Mouse (Mus musculus): ENCODE results near the gene Dab1. TPM values are rescaled to one million over a fixed set of nuclear protein-coding genes. Genes with fewer than 3 reads are reported as not detected.

The Dab1 gene
- polyA plus RNA-seq, 1 experiment from 2014 or later: 55.4 TPM

- no peaks in the 10 kb centered on the region for H3K9me3 ChIP-seq (ENCODE audit: control insufficient read depth, low read length)
- H3K27ac ChIP-seq (ENCODE audit: low read depth, low read length): no peak overlapping the region
- WGBS: 86% methylated on average over 9 of the region's 9 CpGs
- no peaks in the 10 kb centered on the region for H3K36me3 ChIP-seq (ENCODE audit: control insufficient read depth, insufficient read depth, low read length)
- DNase-seq (ENCODE audit: low spot score) (no peak), ATAC-seq (ENCODE audit: low FRiP score) (no peak)
- no peaks in the 10 kb centered on the region for H3K4me1 ChIP-seq (replicated peaks; ENCODE audit: control insufficient read depth, insufficient read depth, low read length)
- no peak overlapping the region for H3K9ac ChIP-seq (ENCODE audit: low read depth, low read length)
- no peak overlapping the region for H3K4me2 ChIP-seq (replicated peaks; ENCODE audit: low read depth, low read length)
- H3K27me3 ChIP-seq (ENCODE audit: control insufficient read depth, insufficient read depth, low read length): no peaks in the 10 kb centered on the region
- no peak overlapping the region for H3K4me3 ChIP-seq (ENCODE audit: low read depth, low read length)
These were observed 831.5 kb downstream of the Dab1 start for GRCm38 (mm10) chr4:104450645-104451044.

GRCm38 (mm10) chr4:104452587-104452986 is 833.4 kb downstream of the Dab1 start:
- 60% methylated on average over 7 of the region's 7 CpGs for WGBS
- H3K9me3 ChIP-seq (ENCODE audit: control insufficient read depth, low read length): no peaks in the 10 kb centered on the region
- no peak overlapping the region for H3K4me3 ChIP-seq (ENCODE audit: low read depth, low read length)
- H3K27me3 ChIP-seq (ENCODE audit: control insufficient read depth, insufficient read depth, low read length): no peaks in the 10 kb centered on the region
- no peak overlapping the region for H3K4me2 ChIP-seq (replicated peaks; ENCODE audit: low read depth, low read length)
- H3K27ac ChIP-seq (ENCODE audit: low read depth, low read length): no peak overlapping the region
- DNase-seq (ENCODE audit: low spot score) (no peak), ATAC-seq (ENCODE audit: low FRiP score) (no peak)
- H3K4me1 ChIP-seq (replicated peaks; ENCODE audit: control insufficient read depth, insufficient read depth, low read length): no peaks in the 10 kb centered on the region
- H3K36me3 ChIP-seq (ENCODE audit: control insufficient read depth, insufficient read depth, low read length): no peaks in the 10 kb centered on the region
- H3K9ac ChIP-seq (ENCODE audit: low read depth, low read length): no peak overlapping the region

- ATAC-seq (ENCODE audit: low FRiP score): no peak
- no peak for DNase-seq (ENCODE audit: low spot score)
- WGBS: 69% methylated on average over 9 of the region's 9 CpGs
- Histone ChIP-seq H3K4me3 (ENCODE audit: low read depth, low read length) (no peak overlapping the region), H3K27ac (ENCODE audit: low read depth, low read length) (no peak overlapping the region), H3K4me2 (replicated peaks; ENCODE audit: low read depth, low read length) (no peak overlapping the region), H3K36me3 (ENCODE audit: control insufficient read depth, insufficient read depth, low read length) (no peaks in the 10 kb centered on the region), H3K27me3 (ENCODE audit: control insufficient read depth, insufficient read depth, low read length) (no peaks in the 10 kb centered on the region), H3K9ac (ENCODE audit: low read depth, low read length) (no peak overlapping the region), H3K4me1 (replicated peaks; ENCODE audit: control insufficient read depth, insufficient read depth, low read length) (no peaks in the 10 kb centered on the region), H3K9me3 (ENCODE audit: control insufficient read depth, low read length) (no peaks in the 10 kb centered on the region)
These were observed 836.0 kb downstream of the Dab1 start for GRCm38 (mm10) chr4:104455151-104455550.

- Histone ChIP-seq H3K4me2 (replicated peaks; ENCODE audit: low read depth, low read length) (no peak overlapping the region), H3K9ac (ENCODE audit: low read depth, low read length) (no peak overlapping the region), H3K27me3 (ENCODE audit: control insufficient read depth, insufficient read depth, low read length) (no peaks in the 10 kb centered on the region), H3K36me3 (ENCODE audit: control insufficient read depth, insufficient read depth, low read length) (no peaks in the 10 kb centered on the region), H3K4me1 (replicated peaks; ENCODE audit: control insufficient read depth, insufficient read depth, low read length) (no peaks in the 10 kb centered on the region), H3K27ac (ENCODE audit: low read depth, low read length) (no peak overlapping the region), H3K9me3 (ENCODE audit: control insufficient read depth, low read length) (no peaks in the 10 kb centered on the region), H3K4me3 (ENCODE audit: low read depth, low read length) (no peak overlapping the region)
- DNase-seq (ENCODE audit: low spot score) (no peak), ATAC-seq (ENCODE audit: low FRiP score) (no peak)
- WGBS: 90% methylated on average over 3 of the region's 3 CpGs
These were observed 836.6 kb downstream of the Dab1 start for GRCm38 (mm10) chr4:104455760-104456159.

- Histone ChIP-seq H3K4me3 (ENCODE audit: low read depth, low read length) (no peak overlapping the region), H3K9ac (ENCODE audit: low read depth, low read length) (no peak overlapping the region)
- 85% methylated on average over 7 of the region's 7 CpGs for WGBS
These were observed 837.2 kb downstream of the Dab1 start for GRCm38 (mm10) chr4:104456173-104456873.

GRCm38 (mm10) chr4:104458726-104459125 is 839.6 kb downstream of the Dab1 start:
- DNase-seq (ENCODE audit: low spot score): no peak
- Histone ChIP-seq H3K4me3 (ENCODE audit: low read depth, low read length) (no peak overlapping the region), H3K27me3 (ENCODE audit: control insufficient read depth, insufficient read depth, low read length) (no peaks in the 10 kb centered on the region), H3K27ac (ENCODE audit: low read depth, low read length) (no peak overlapping the region), H3K36me3 (ENCODE audit: control insufficient read depth, insufficient read depth, low read length) (no peaks in the 10 kb centered on the region), H3K9me3 (ENCODE audit: control insufficient read depth, low read length) (no peaks in the 10 kb centered on the region), H3K9ac (ENCODE audit: low read depth, low read length) (no peak overlapping the region), H3K4me2 (replicated peaks; ENCODE audit: low read depth, low read length) (no peak overlapping the region), H3K4me1 (replicated peaks; ENCODE audit: control insufficient read depth, insufficient read depth, low read length) (no peaks in the 10 kb centered on the region)
- WGBS: 84% methylated on average over 5 of the region's 5 CpGs
- no peak for ATAC-seq (ENCODE audit: low FRiP score)

More at GRCm38 (mm10) chr4:104456173-104456873, 837.2 kb downstream of the Dab1 start:
- no peak overlapping the region for H3K27ac ChIP-seq (ENCODE audit: low read depth, low read length)
- no peaks in the 10 kb centered on the region for H3K4me1 ChIP-seq (replicated peaks; ENCODE audit: control insufficient read depth, insufficient read depth, low read length)
- no peaks in the 10 kb centered on the region for H3K36me3 ChIP-seq (ENCODE audit: control insufficient read depth, insufficient read depth, low read length)
- no peak for ATAC-seq (ENCODE audit: low FRiP score)
- H3K27me3 ChIP-seq (ENCODE audit: control insufficient read depth, insufficient read depth, low read length): no peaks in the 10 kb centered on the region
- H3K9me3 ChIP-seq (ENCODE audit: control insufficient read depth, low read length): no peaks in the 10 kb centered on the region
- no peak overlapping the region for H3K4me2 ChIP-seq (replicated peaks; ENCODE audit: low read depth, low read length)
- no peak for DNase-seq (ENCODE audit: low spot score)

- Histone ChIP-seq H3K4me1 (replicated peaks; ENCODE audit: control insufficient read depth, insufficient read depth, low read length) (no peaks in the 10 kb centered on the region), H3K36me3 (ENCODE audit: control insufficient read depth, insufficient read depth, low read length) (no peaks in the 10 kb centered on the region), H3K4me2 (replicated peaks; ENCODE audit: low read depth, low read length) (no peak overlapping the region), H3K27me3 (ENCODE audit: control insufficient read depth, insufficient read depth, low read length) (no peaks in the 10 kb centered on the region), H3K27ac (ENCODE audit: low read depth, low read length) (no peak overlapping the region), H3K9ac (ENCODE audit: low read depth, low read length) (no peak overlapping the region), H3K9me3 (ENCODE audit: control insufficient read depth, low read length) (no peaks in the 10 kb centered on the region), H3K4me3 (ENCODE audit: low read depth, low read length) (no peak overlapping the region)
- no peak for DNase-seq (ENCODE audit: low spot score)
- 93% methylated on average over 12 of the region's 12 CpGs for WGBS
- ATAC-seq (ENCODE audit: low FRiP score): no peak
These were observed 842.2 kb downstream of the Dab1 start for GRCm38 (mm10) chr4:104461106-104462011.

GRCm38 (mm10) chr4:104462932-104463780 is 844.0 kb downstream of the Dab1 start:
- Histone ChIP-seq H3K27me3 (ENCODE audit: control insufficient read depth, insufficient read depth, low read length) (no peaks in the 10 kb centered on the region), H3K9me3 (ENCODE audit: control insufficient read depth, low read length) (no peaks in the 10 kb centered on the region), H3K4me1 (replicated peaks; ENCODE audit: control insufficient read depth, insufficient read depth, low read length) (no peaks in the 10 kb centered on the region), H3K4me3 (ENCODE audit: low read depth, low read length) (no peak overlapping the region), H3K4me2 (replicated peaks; ENCODE audit: low read depth, low read length) (no peak overlapping the region), H3K9ac (ENCODE audit: low read depth, low read length) (no peak overlapping the region), H3K27ac (ENCODE audit: low read depth, low read length) (no peak overlapping the region), H3K36me3 (ENCODE audit: control insufficient read depth, insufficient read depth, low read length) (no peaks in the 10 kb centered on the region)
- DNase-seq (ENCODE audit: low spot score) (no peak), ATAC-seq (ENCODE audit: low FRiP score) (no peak)
- WGBS: 86% methylated on average over 11 of the region's 11 CpGs

Measured in hindbrain, embryonic 11.5 days (tissue).